Mouse (Mus musculus) liver, postnatal 0 days (tissue): ENCODE measurements at regions not wholly inside any gene's neighbourhood (a gene's known extent, or its start where the extent isn't known, plus 50 kb on each side); places are given as distances from the start of the nearest gene placed in this dataset.

Experiments
- CTCF ChIP-seq: sonication (generic); IDR thresholded peaks from 2 replicates; pipeline ENCODE4 v1.5.1; 2016; ENCODE audit warnings: antibody characterized with exemption, low read depth
- EP300 ChIP-seq: IDR thresholded peaks from 2 replicates; pipeline ENCODE4 v1.6.1; 2016; ENCODE audit warnings: antibody characterized with exemption, low read depth, mild to moderate bottlenecking

- peak; percentile 46 for TF ChIP-seq CTCF
- no peak for TF ChIP-seq EP300
Measured at GRCm38 (mm10) chr13:117334125-117334524, 113.2 kb upstream of the Gm17509 start.
